Mouse (Mus musculus): Measurements from ENCODE around the gene Pex6. TPM values are rescaled to one million over a fixed set of nuclear protein-coding genes. Genes with fewer than 3 reads are reported as not detected.
A peak's percentile ranks its signal among the peaks of the same experiment; 100 is the strongest.

Gene Pex6
- 22.6 and 28.8 TPM in 2 replicates for polyA plus RNA-seq (2011; ENCODE audit: insufficient read depth, insufficient read length, low replicate concordance, missing spikeins)

DNA sequence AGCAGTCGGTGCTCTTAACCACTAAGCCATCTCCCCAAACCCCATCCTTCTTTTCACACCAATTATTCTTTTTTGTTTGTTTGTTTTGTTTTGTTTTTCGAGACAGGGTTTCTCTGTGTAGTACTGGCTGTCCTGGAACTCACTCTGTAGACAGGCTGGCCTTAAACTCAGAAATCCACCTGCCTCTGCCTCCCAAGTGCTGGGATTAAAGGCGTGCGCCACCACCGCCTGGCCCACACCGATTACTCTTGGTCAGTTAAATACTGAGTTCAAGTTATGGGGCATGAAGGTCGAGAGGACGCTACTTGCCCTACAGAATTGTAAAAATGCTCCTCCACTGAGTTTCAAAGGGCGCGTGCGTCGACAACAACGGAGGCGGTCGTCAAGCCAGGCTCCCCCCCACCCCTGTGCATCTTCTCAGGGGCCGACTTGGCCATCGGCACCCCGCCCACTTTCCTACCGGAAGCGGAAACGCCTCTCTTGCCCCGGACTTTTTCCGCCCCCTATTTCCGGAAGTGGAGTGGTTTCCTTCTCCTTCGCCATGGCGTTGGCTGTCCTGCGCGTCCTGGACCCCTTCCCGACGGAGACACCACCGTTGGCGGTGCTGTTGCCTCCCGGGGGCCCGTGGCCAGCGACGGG is at the start of gene Pex6:
TSS of gene Pex6 (plus strand) at position 505 of the 639 bp plus-strand sequence.
- Histone ChIP-seq H3K4me1 (ENCODE audit: control insufficient read depth, insufficient read depth, low read length) (no peaks in the 10 kb centered on the region), H3K27ac (ENCODE audit: control insufficient read depth, insufficient read depth, low read depth, low read length, poor library complexity) (peak within 1 kb of the TSS; percentile 88), H3K4me3 (replicated peaks; ENCODE audit: control insufficient read depth, low read depth, low read length) (peak within 1 kb of the TSS; percentile 99)
- WGBS, result 6% methylated on average over 36 of the region's 36 CpGs
- TF ChIP-seq CTCF (IDR thresholded peaks at IDR 0.05; ENCODE audit: control insufficient read depth, insufficient read depth, low read length) (no peak), POLR2A (IDR thresholded peaks at IDR 0.05; ENCODE audit: borderline replicate concordance, control insufficient read depth, low read depth, low read length) (peak; percentile 65; the same call in 1 of the 2 replicates)

DNA sequence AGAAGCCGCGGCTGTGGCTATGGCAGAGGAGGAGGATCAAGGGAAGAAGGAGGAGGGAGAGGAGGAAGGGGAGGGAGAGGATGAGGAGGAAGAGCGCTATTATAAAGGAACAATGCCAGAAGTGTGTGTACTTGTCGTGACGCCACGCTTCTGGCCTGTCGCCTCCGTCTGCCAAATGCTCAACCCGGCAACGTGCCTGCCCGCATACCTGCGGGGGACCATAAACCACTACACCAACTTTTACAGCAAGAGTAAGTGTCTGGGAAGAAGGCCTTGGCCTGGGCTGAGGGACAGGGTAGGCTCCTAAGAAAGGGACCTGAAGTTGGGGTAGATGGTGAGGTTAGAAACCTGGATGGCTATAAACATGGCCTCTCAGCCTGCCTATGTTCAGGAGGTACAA is 49.3 kb upstream of the Pex6 start:
- Histone ChIP-seq H3K4me3 (replicated peaks; ENCODE audit: control insufficient read depth, low read depth, low read length) (no peak overlapping the region), H3K4me1 (ENCODE audit: control insufficient read depth, insufficient read depth, low read length) (no peaks in the 10 kb centered on the region), H3K27ac (ENCODE audit: control insufficient read depth, insufficient read depth, low read depth, low read length, poor library complexity) (no peak overlapping the region)
- TF ChIP-seq POLR2A (IDR thresholded peaks at IDR 0.05; ENCODE audit: borderline replicate concordance, control insufficient read depth, low read depth, low read length) (no peak), CTCF (IDR thresholded peaks at IDR 0.05; ENCODE audit: control insufficient read depth, insufficient read depth, low read length) (no peak)
- 92% methylated on average over 12 of the region's 12 CpGs for WGBS

DNA sequence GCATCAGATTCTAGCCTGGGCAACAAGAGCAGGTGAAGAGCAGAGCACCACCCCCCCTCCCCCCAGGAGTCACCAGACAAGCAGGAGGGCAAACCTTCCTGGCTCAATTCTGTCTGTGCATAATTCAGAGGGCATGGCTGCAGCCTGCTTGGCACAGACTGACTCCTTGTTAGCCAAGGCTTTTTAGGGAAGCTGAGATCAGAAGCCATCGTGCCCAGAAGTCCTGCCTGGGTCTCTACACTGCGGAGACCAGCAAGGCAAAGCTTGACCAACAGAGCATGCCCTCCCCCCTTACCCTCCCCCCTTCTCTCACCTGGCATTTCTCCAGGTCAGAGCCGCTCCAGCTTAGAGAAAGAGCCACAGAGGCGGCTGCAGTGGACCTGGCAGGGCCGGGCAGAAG is 48.5 kb upstream of the Pex6 start:
- 85% methylated on average over 5 of the region's 5 CpGs for WGBS
- Histone ChIP-seq H3K4me1 (ENCODE audit: control insufficient read depth, insufficient read depth, low read length) (no peaks in the 10 kb centered on the region), H3K27ac (ENCODE audit: control insufficient read depth, insufficient read depth, low read depth, low read length, poor library complexity) (no peak overlapping the region), H3K4me3 (replicated peaks; ENCODE audit: control insufficient read depth, low read depth, low read length) (no peak overlapping the region)
- no peak for TF ChIP-seq CTCF (IDR thresholded peaks at IDR 0.05; ENCODE audit: control insufficient read depth, insufficient read depth, low read length)
- TF ChIP-seq POLR2A (IDR thresholded peaks at IDR 0.05; ENCODE audit: borderline replicate concordance, control insufficient read depth, low read depth, low read length), result no peak

DNA sequence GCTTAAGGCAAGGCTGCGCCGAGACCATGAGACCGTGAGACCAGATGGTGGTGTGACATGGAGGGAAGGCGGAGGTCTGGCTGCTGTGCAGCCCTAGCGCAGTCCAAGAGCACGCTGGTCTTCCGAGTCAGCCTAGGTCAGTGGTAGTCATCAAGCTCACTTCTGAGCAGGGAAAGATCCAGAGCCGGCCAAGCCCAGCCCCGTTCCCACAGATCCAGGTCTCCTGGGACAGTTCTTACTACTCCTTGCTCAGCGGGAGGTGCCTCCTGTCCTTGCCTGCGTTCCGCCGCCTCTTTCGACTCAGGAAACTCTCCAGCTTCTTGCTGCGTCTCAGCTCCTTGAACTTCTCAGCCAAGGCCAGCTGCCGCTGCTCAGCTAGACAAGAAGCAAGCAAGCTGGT is 43.6 kb upstream of the Pex6 start:
- TF ChIP-seq CTCF (IDR thresholded peaks at IDR 0.05; ENCODE audit: control insufficient read depth, insufficient read depth, low read length) (no peak), POLR2A (IDR thresholded peaks at IDR 0.05; ENCODE audit: borderline replicate concordance, control insufficient read depth, low read depth, low read length) (no peak)
- H3K4me1 ChIP-seq (ENCODE audit: control insufficient read depth, insufficient read depth, low read length), result no peaks in the 10 kb centered on the region
- WGBS, result 95% methylated on average over 16 of the region's 16 CpGs
- no peak overlapping the region for H3K27ac ChIP-seq (ENCODE audit: control insufficient read depth, insufficient read depth, low read depth, low read length, poor library complexity)
- H3K4me3 ChIP-seq (replicated peaks; ENCODE audit: control insufficient read depth, low read depth, low read length), result no peak overlapping the region

DNA sequence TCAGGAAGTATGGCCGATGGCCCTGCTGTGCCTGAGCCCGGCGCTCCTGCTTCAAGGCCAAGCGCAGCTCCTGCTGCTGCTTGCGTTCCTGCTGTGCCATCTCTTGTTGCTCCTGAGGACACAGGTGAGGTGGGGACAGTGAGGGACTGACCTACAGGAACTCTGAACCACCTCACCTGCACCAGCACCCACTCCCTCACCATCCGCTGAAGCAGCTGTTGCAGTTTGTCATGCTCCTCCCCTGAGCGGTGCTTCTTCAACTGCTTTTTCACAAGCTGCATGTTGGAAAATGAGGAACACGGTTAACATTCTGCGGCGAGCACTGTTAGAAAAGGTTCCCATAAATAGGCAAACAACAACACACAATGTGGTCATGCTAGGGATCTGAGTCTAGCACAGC is 41.4 kb upstream of the Pex6 start:
- Histone ChIP-seq H3K27ac (ENCODE audit: control insufficient read depth, insufficient read depth, low read depth, low read length, poor library complexity) (no peak overlapping the region), H3K4me3 (replicated peaks; ENCODE audit: control insufficient read depth, low read depth, low read length) (no peak overlapping the region), H3K4me1 (ENCODE audit: control insufficient read depth, insufficient read depth, low read length) (peaks cover 1% of the 10 kb centered on the region; the same call in 1 of the 2 replicates)
- TF ChIP-seq POLR2A (IDR thresholded peaks at IDR 0.05; ENCODE audit: borderline replicate concordance, control insufficient read depth, low read depth, low read length) (no peak), CTCF (IDR thresholded peaks at IDR 0.05; ENCODE audit: control insufficient read depth, insufficient read depth, low read length) (no peak)
- 93% methylated on average over 10 of the region's 10 CpGs for WGBS

DNA sequence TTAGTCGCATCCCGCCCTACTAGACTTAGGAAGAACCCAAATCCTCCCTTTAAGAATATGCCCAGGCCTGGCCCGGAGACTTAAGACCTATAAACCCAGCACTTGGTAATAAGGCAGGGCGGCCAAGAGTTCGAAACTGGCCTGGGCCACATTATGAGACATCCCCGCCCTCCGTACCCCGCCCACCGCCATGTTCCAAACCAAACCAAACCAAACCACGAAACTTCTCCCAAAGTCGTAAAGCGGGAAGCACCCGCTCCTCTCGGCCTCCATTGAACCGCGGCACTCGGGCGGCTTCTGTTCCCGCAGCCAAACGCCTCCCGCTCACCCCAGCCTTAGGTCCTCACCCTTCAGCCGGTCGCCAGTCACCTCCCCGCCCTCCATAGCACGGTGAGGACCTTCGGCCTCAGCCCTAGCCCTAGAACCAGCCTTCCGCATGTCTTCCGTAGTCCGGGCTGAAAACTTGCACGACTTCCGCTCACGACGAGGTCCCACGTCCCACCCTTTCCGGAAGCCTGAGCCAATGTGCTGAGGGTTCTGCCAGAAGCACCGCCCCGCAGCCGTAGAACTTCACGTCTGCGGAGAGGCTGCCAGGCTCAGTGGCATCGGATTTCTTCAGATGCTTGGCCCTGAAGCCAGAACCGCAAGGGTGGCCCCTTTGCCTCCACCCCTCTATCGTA is 37.3 kb upstream of the Pex6 start, which contains the start of gene Rrp36:
TSS of gene Rrp36 (minus strand) at position 503 of the 680 bp plus-strand sequence.
- TF ChIP-seq CTCF (IDR thresholded peaks at IDR 0.05; ENCODE audit: control insufficient read depth, insufficient read depth, low read length) (no peak), POLR2A (IDR thresholded peaks at IDR 0.05; ENCODE audit: borderline replicate concordance, control insufficient read depth, low read depth, low read length) (peak; percentile 90)
- under 1% methylated on average over 43 of the region's 43 CpGs for WGBS
- Histone ChIP-seq H3K27ac (ENCODE audit: control insufficient read depth, insufficient read depth, low read depth, low read length, poor library complexity) (peak within 1 kb of the TSS; percentile 63), H3K4me1 (ENCODE audit: control insufficient read depth, insufficient read depth, low read length) (peaks cover 1% of the 10 kb centered on the region; the same call in 1 of the 2 replicates), H3K4me3 (replicated peaks; ENCODE audit: control insufficient read depth, low read depth, low read length) (peak within 1 kb of the TSS; percentile 79)

DNA sequence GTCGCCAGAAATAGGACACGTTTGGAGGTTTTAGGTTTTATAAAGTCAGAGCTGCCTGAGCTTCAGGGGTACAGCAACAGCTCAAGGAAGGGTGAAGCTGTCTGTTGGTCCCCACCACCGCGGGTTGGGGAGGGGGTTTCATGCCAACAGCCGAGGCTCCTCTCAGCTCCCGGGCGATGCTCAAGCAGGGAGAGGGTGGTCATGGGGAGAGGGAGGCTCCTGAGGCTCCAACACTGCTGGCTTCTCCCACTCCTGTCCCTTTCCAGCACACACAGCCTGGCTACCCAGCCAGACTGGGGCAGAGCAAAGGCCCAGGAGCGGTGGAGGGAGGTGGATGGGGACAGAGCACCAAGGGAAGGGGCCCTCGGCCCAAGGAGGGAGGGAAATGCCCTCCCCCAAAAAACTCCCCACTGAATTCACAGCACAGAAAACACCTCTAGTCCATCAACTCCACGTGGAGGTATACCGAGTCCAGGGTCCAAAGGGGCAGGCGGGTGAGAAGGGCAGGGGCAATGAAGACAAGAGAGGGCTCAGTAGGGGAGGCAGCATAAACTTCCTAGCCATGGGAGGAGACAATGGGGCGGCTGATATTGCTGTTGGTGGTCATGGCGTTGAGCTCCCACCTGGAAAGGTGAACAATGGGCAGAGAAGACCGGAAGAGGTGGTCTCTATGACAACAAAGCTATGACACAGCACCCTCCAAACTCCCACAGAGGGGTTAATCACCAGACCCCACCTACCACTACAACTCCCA is 36.6 kb upstream of the Pex6 start:
- H3K4me3 ChIP-seq (replicated peaks; ENCODE audit: control insufficient read depth, low read depth, low read length), result peak overlapping the region; percentile 79
- peaks cover 1% of the 10 kb centered on the region; the same call in 1 of the 2 replicates for H3K4me1 ChIP-seq (ENCODE audit: control insufficient read depth, insufficient read depth, low read length)
- TF ChIP-seq CTCF (IDR thresholded peaks at IDR 0.05; ENCODE audit: control insufficient read depth, insufficient read depth, low read length), result no peak
- no peak for TF ChIP-seq POLR2A (IDR thresholded peaks at IDR 0.05; ENCODE audit: borderline replicate concordance, control insufficient read depth, low read depth, low read length)
- peak overlapping the region; percentile 63 for H3K27ac ChIP-seq (ENCODE audit: control insufficient read depth, insufficient read depth, low read depth, low read length, poor library complexity)
- 36% methylated on average over 15 of the region's 15 CpGs for WGBS

DNA sequence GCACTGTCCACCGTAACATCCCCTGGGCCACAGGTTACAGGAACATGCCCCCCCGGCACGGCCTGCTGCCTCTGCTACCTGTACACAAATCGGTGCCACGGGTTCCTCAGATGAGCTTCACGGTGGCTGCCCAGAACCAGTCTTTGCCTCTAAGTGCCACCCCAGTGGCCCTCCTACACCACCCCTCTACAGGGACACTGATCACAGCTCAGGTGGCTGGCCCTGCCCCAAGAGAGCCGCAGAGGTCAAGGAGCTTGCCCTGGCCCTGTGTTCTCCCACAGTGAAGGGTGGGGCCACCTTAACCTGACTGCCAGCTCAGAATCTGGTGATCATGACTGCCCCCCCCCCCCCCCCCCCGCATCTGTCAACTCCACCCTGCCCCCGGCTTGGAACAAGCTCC is 32.8 kb upstream of the Pex6 start, which contains the start of gene Mea1:
TSS of gene Mea1 (plus strand) at position 378 of the 400 bp plus-strand sequence.
- 84% methylated on average over 9 of the region's 9 CpGs for WGBS
- no peak within 1 kb of the TSS for H3K4me3 ChIP-seq (replicated peaks; ENCODE audit: control insufficient read depth, low read depth, low read length)
- peaks cover 6% of the 10 kb centered on the region for H3K4me1 ChIP-seq (ENCODE audit: control insufficient read depth, insufficient read depth, low read length)
- no peak for TF ChIP-seq POLR2A (IDR thresholded peaks at IDR 0.05; ENCODE audit: borderline replicate concordance, control insufficient read depth, low read depth, low read length)
- TF ChIP-seq CTCF (IDR thresholded peaks at IDR 0.05; ENCODE audit: control insufficient read depth, insufficient read depth, low read length), result no peak
- H3K27ac ChIP-seq (ENCODE audit: control insufficient read depth, insufficient read depth, low read depth, low read length, poor library complexity), result no peak within 1 kb of the TSS

All from bone marrow, adult 2 months (tissue).